In genomic region chr13:55721995-55722394, GRCm38 (mm10) we compare ENCODE assay signal across 17 mouse cellular contexts.
"Had no signal": no experiment of that assay in that cellular context is flagged by ENCODE, and none has a peak within 500 bp of the region (broad histone marks: within the 10 kb centered on the region; RNA-seq: fewer than 3 reads in every experiment).

No protein-coding gene starts in this region.

- ATAC-seq: midbrain, embryonic 13.5 days; midbrain, embryonic 15.5 days had no signal

- H3K4me3 ChIP-seq: midbrain, embryonic 13.5 days; midbrain, embryonic 15.5 days; myocyte; neural tube, embryonic 13.5 days; neural tube, embryonic 15.5 days had no signal

- H3K27ac ChIP-seq: midbrain, embryonic 13.5 days; midbrain, embryonic 15.5 days; neural tube, embryonic 13.5 days; neural tube, embryonic 15.5 days had no signal

- DNase-seq: lung, adult 18-20 months; lung, embryonic 14.5 days; lung, postnatal 10 days; lung, postnatal 4 days; retina, postnatal 1 day; right cerebral cortex, adult 18-20 months; right cerebral cortex, postnatal 25 days; right cerebral cortex, postnatal 4 days; spleen, adult 18-20 months; thymus, adult 18-20 months; thymus, postnatal 14 days; thymus, postnatal 36 days had no signal
